Mouse (Mus musculus): ENCODE data around the gene Bora. TPM values are rescaled to one million over a fixed set of nuclear protein-coding genes. Genes with fewer than 3 reads are reported as not detected.
A peak's percentile ranks its signal among the peaks of the same experiment; 100 is the strongest.

Bora gene
- total RNA-seq, 4 experiments from 2014 or later = 2.6 to 3.3 (median 3.0) TPM

DNA sequence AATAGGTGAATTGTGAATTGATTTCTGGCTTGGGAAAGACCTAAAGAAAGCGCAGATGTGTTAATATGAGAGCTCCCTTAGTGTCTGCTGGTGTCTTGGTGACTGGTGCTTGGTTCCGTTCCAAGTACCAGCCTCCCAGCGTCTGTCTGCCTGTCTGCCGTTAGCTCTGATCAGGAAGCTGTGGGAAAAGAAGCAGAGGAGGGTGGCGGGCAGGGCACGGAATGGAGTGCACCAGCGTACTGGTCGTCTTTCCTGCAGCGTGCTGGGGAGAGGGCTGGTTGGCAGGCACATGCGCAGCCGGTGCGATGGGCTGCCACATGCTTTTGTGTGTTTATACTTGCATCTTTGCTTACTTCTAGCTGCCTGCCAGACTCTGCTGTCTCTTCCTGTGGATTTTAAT, 14.6 kb downstream of the Bora start:
- peak in 1 of 2 experiments; percentile 18 for DNase-seq (ENCODE audit: low spot score in 2 of 2)

DNA sequence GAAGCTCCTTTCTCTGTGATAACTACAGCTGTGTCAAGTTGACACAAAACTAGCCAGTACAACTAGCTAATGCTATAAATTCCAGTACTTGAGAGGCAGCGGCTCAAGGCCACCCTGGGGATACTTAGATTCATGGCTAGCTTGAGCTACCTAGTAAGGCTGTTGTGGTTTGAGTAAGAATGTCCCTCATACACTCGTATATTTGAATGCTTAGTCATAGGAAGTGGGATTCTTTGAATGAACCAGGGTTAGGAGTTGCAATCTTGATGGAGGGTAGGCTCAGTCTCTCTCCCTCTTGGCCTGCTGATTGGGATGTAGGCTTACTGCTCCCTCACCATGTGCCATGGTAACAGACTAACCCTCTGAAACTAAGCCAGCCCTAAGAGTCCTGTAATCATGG, 17.1 kb downstream of the Bora start:
- DNase-seq (ENCODE audit: low spot score in 2 of 2) = no peak

DNA sequence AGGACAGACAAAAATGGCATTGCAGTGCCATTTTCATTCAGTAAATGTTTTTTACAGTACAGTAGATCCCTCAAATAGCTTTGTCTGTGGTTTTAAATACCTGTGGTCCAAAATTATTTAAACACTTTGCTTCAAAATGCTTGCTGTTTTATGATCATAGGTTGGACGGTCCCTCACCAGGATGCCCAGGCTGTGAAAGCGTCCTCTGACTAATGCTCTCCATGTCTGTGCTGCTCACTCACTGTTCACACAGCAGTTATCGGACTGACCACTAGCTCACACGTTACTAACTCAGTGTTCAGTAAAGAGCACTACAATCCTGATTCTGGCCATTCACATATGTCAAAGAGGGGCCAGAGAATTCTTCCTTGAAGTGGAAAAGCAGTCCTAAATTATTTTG, 25.1 kb downstream of the Bora start:
- no peak for DNase-seq (ENCODE audit: low spot score in 2 of 2)

DNA sequence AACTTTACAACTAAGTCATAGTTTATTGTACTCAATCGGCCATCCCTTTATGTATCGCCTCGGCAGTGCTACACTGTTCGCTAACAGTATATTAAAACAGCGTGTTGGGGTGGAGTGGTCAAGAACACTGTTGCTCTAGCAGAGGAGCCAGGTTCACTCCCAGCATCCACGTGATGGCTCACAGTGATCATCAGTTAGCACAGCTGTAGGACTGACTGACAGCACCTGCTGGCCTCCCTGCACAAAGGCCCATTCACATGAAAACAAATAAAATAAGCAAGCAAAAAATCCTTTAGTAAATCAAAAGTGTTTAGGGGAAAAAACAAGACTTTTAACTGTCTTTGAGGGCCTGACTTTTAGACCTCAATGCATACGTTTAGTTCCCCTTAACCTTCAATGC, 42.9 kb downstream of the Bora start:
- no peak for DNase-seq (ENCODE audit: low spot score in 2 of 2)

DNA sequence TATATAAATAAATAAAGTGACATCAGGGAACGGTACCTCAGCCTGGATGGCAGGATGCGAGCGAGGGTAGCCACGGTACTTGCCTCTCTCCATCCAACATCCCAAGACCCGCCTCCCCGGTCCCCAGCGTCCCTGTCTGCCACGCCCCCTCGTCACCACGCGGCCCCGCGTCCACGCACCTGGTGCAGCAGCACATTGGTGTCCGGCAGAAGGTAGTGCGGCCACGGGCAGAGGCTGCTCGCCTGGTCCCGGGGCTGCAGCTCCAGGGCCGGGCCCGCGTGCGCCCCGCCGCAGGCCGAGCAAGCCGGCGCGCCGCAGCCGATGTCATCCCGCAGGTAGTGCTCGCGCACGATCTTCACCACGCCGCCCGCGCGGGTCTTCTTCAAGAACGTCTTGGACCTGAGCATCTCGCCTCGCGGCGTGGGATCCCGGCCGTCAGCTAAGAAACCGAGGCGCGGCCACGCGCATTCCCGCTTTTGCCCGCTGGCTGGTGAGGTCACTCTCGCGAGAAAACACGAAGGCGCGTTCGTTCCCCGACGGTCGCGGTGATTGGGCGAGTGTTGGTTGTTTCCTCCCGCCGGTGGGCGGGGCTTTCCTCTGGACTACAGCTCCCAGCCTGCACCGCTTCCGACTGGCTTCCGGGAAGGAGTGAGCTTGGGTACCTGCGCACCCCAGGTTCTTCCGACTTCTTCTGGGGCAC, 53.4 kb downstream of the Bora start, which contains the start of the genes Pibf1 and Dis3:
Pibf1 (plus strand) TSS at position 158 of the 700 bp plus-strand sequence.
Dis3 (minus strand) TSS at position 504 of the 700 bp plus-strand sequence.
- DNase-seq (ENCODE audit: low spot score in 2 of 2) = peak; percentile 96 to 99

DNA sequence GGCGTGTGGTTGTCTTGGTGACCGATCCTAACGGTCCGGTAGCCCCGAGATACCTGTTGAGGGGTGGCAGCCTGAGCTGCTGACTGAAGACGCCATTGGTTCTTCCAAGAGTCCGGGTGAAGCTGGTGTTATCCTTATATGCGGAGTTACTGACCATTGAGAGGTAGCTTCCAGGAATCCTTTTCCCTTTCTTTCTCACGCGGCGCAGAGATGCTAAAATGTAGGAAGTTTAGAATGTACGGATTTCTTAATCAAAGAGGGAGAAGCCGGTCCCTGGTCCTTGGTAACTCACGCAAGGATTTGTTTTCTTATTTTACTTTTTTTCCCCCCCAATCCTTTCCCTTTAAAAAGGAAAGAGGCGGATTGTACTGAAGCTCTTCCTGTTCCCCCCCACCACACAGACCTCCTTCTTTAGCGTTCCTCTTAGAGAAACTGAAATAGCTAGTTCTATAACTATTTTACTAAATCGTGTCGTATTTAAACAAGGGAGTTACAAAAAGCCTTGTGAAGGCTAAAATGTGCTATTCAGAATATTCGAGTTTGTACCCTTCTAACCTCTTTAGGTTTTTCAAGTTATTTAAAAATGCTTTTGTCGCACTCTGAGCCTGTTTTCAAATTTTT, 54.1 kb downstream of the Bora start:
- DNase-seq (ENCODE audit: low spot score in 2 of 2) = no peak

DNA sequence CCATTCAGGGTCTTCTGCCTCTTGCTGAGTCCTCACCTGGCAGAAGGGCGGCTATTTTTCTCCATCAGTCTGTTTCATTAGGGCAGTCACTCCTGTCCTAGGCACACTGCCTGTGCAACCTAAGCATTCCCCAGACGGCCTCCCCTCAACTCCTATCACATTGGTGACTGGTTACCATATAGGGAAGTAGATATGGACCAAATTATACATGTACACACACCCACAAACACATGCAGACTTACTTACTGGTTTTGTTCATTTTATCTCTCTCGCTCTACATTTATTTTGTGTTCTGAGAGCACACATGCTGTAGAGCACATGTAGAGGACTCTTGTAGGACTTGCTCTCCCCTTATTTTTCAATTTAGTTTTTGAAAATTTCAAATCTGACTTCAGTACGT, 57.0 kb downstream of the Bora start:
- no peak for DNase-seq (ENCODE audit: low spot score in 2 of 2)

DNA sequence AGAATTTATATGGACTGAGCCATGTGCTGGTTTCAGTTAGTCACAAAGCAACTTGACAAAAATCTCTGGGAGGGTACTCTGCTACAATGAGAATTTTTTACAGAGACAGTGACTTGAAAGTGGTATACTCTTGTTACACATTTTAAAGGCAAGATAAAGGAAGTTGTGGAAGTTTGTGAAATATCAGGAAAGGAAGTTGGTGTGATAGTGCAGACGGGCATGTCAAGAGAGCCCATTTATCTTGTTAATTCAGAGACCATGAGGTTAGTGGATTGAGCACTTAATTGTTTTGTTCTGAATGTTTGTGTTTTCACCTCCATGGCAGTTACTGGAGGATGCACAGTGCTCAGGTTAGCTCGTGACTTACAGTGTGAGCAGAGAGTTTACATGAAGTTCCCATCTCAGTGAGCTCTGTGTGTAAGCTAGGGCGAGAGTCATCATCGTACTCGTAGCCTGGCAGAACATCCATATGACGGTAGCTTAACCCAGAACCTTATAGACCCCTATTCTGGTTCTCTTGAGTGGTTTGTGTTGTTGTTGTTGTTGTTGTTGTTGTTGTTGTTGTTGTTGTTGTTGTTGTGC, 58.6 kb downstream of the Bora start:
- no peak for DNase-seq (ENCODE audit: low spot score in 2 of 2)

DNA sequence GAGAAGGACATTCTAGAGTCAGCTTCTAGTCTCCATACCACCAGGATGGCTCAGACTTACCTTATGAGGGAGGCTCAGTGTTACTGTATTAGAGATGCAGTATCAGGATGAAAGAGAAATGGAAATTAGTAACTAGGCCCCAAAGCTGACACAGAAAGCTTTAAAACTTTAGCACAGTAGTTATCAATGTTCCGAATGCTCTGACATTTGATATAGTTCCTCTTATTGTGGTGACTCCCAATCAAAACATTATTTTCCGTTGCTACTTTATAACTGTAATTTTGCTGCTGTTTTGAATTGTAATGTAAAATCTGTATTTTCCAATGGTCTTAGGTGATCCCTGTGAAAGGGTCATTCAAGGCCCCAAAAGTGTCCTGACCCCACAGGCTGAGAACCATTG, 60.6 kb downstream of the Bora start:
- no peak for DNase-seq (ENCODE audit: low spot score in 2 of 2)

DNA sequence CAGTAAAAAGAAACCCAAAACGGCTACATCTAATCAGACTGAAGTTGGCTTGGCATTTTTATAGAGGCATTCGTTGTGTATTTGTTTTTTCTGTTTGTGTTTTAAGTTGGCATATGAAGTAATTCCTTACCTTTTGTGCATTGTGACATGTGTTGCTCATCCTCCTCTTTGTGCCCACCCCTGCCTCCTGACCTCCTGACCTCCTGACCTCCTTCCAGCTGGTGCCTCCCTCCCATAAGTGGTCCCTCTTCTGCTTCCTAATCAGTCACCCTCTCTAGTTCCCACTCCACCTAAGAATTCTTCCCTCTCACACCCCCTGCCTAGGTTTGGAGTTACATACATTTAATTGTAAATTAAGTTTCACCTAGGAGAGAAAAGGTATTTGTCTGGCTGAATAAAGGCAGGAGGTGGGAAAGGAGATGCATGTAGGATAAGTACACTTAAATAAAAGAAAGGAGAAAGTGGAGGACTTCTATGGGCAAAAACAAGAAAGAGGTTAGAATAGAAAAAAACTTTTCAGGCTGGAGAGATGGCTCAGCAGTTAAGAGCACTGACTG, 61.7 kb downstream of the Bora start:
- no peak for DNase-seq (ENCODE audit: low spot score in 2 of 2)

DNA sequence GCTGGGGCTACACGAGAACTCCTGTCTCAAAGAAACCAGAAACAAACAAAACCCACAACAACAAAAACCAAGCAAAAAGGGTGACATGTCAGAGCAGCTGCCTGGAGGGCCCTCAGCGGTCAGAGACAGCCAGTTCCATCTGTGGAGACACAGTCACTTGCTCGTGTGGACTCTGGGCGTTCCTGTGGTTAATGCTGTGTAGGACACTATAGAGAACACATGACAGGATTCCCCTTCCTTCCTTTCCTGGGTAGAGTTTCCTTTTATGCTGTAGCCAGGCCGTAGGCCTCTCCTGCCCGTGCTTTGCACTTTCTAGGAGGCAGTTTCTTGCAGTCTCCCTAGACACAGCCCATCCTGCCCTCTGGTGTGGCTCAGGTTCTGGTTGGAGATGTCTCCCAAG, 62.7 kb downstream of the Bora start:
- DNase-seq (ENCODE audit: low spot score in 2 of 2) = no peak

DNA sequence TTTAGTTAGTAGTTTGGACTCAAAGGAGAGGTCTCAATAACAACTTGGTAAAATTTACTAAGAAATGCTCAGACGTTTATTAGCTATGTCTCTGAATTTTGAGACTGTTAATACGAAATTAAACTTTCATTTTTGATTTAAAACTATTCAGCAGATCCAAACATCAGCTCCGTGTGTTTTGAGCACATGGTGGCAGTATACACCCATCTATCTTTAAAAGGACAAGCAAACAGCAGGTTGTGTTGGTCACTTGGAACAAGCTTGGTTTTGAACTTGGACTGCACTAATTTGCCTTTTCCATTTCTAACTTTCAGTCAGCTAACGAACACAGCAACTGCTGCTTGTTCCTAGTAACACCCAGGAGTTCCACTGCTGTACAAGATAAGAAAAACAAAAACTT, 71.6 kb downstream of the Bora start:
- DNase-seq (ENCODE audit: low spot score in 2 of 2) = no peak

DNA sequence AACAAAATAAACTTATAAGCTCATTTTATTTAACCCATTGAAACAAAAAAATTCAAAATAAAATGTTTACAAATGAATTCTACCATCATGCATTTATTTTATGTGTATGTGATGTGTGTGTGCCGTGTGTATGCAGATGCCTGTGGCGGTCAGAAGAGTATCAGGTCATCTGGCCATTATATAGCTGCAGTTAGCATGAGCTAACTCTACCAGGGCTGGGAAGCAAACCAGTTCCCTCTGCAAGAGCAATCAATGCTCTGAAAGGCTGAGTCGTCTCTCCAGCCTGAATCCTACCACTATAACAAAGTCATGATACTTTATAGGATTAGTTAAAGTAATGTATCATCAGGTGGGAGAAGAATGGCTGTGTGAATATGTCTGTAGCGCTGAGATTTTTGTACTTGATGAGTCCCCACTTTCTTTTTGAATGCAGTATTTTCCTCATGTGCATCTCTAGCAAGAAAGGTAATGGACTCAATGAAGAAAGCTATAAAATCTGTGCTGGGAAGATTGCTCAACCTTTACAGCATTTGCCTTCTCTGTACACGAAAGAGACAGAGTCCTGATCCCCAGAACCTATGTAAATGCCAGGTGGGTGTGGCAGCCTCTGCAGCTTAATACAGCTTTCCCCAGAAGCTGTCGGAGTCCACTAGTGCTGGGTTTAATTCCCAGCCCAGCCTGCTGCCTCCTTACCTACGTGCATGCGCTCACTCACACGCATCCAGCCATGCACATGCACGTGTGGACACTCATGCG, 75.7 kb downstream of the Bora start:
- no peak for DNase-seq (ENCODE audit: low spot score in 2 of 2)

DNA sequence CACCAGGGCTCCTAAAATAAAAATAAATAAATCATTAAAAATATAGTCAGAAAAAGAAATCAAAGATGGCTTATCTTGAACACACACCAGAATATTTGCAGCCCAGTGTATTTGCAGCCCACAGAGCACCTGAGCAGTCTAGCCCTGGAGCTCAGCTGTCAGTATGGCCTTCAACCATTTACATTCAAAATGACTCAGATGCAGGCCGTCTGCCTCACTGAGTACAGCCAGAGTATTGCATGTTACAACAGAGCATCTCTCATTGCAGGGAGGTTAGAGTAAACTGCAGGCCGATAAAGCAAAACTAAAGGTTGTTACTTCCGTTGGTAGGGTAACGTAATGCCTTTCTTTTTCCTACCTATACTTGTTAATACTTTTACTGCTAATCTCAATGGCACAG, 78.1 kb downstream of the Bora start:
- DNase-seq (ENCODE audit: low spot score in 2 of 2) = no peak

Other genes starting within 250 kb of the Bora start
- 1 to 10 TPM in 3 of 4 experiments, not detected in 1; 1.0 to 2.3 (median 1.9) TPM for gene Rpl36a-ps1, start 51.9 kb upstream of the Bora start, total RNA-seq (2022)
- 10 to 100 TPM; 58.6 to 66.6 (median 63.0) TPM for gene Mzt1, start 88 bp upstream of the Bora start, total RNA-seq (2022)
- 10 to 100 TPM; 13.2 to 14.7 (median 13.9) TPM for gene Pibf1, start 53.2 kb downstream of the Bora start, total RNA-seq (2022)
- gene Dis3, start 53.5 kb downstream of the Bora start, total RNA-seq (2022) = 10 to 100 TPM; 16.5 to 19.2 (median 18.3) TPM